28 mouse cellular contexts compared by ENCODE assay signal in the genomic region with DNA sequence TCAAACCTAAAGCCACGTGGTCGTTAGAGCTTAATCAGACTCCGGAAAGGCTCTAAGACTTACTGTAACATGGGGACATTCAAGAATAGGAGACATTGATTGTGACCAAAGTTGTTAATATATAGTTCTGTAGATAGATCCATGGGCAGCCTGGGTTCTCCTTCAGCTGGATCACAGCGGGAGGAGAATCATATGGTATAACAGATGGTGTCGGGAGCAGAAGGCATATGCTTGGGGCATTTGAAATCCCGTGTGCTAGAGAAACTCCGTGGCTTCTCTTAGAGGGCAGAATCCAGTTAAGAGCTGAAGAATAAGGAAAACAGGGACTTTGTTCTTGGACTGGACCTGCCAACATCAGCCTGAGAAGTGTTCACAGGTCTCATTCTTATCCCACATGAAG.
DNase-seq lines count a peak whose midpoint lies in the region; ATAC-seq and TF ChIP-seq lines count a peak whose summit lies in the region.
"Had no signal": no experiment of that assay in that cellular context is flagged by ENCODE, and none has a peak within 500 bp of the region (broad histone marks: within the 10 kb centered on the region; RNA-seq: fewer than 3 reads in every experiment).

No protein-coding gene starts in this region.

- H3K4me1 ChIP-seq in cortical plate, adult 2 months (ENCODE audit: control insufficient read depth, insufficient read depth, low read length), result peaks cover 10% of the 10 kb centered on the region
- H3K4me1 ChIP-seq in midbrain, embryonic 13.5 days (replicated peaks), result peaks cover 37% of the 10 kb centered on the region
- H3K4me1 ChIP-seq: embryonic facial prominence, embryonic 10.5 days; embryonic facial prominence, embryonic 15.5 days; limb, embryonic 12.5 days had no signal

- no peaks in the 10 kb centered on the region for H3K36me3 ChIP-seq in midbrain, embryonic 13.5 days
- H3K36me3 ChIP-seq: embryonic facial prominence, embryonic 10.5 days; embryonic facial prominence, embryonic 15.5 days; forebrain, embryonic 12.5 days; G1E; limb, embryonic 12.5 days; stomach, embryonic 15.5 days had no signal

- H3K9me3 ChIP-seq in midbrain, embryonic 13.5 days, result no peaks in the 10 kb centered on the region
- H3K9me3 ChIP-seq: embryonic facial prominence, embryonic 10.5 days; embryonic facial prominence, embryonic 15.5 days; forebrain, embryonic 12.5 days; limb, embryonic 12.5 days; stomach, embryonic 15.5 days had no signal

- H3K9ac ChIP-seq in midbrain, embryonic 13.5 days (replicated peaks), result no peak overlapping the region
- H3K9ac ChIP-seq: embryonic facial prominence, embryonic 15.5 days; forebrain, embryonic 12.5 days; hindbrain, embryonic 14.5 days; limb, embryonic 12.5 days; liver, postnatal 0 days; stomach, embryonic 15.5 days had no signal

- TF ChIP-seq CTCF in layer of hippocampus, adult 2 months (conservative IDR thresholded peaks at IDR 0.05), result no peak
- no peak for TF ChIP-seq CTCF in cortical plate, adult 2 months (IDR thresholded peaks at IDR 0.05; ENCODE audit: extremely low read depth, insufficient read depth, low read length)

- DNase-seq in cerebellum, adult 11-12 months, result peak; percentile 60
- DNase-seq in cerebellum, adult 11 months, result no peak
- DNase-seq in layer of hippocampus, adult 2 months (ENCODE audit: low spot score in 2 of 2), result no peak
- no peak for DNase-seq in layer of hippocampus, postnatal 10 days (ENCODE audit: low spot score in 2 of 2)
- peak; percentile 75 for DNase-seq in cerebellum, adult 9-10 months
- no peak for DNase-seq in urinary bladder, postnatal 14 days (ENCODE audit: low spot score)
- DNase-seq: adrenal gland, adult 8-10 months; gastrocnemius, adult 2 months; gastrocnemius, postnatal 36 days; heart, adult 18-20 months; heart, postnatal 36 days; kidney, postnatal 14 days; liver, postnatal 0 days; lung, postnatal 36 days; right cerebral cortex, postnatal 25 days had no signal

- H3K4me3 ChIP-seq in layer of hippocampus, adult 2 months, result no peak overlapping the region
- H3K4me3 ChIP-seq in cortical plate, adult 2 months (ENCODE audit: insufficient read depth, low read length), result no peak overlapping the region
- no peak overlapping the region for H3K4me3 ChIP-seq in midbrain, embryonic 13.5 days (replicated peaks)
- H3K4me3 ChIP-seq: embryonic facial prominence, embryonic 10.5 days; embryonic facial prominence, embryonic 15.5 days; forebrain, embryonic 12.5 days; gastrocnemius, adult 2 months; left cerebral cortex, adult 2 months; limb, embryonic 12.5 days; stomach, embryonic 15.5 days had no signal

- H3K27ac ChIP-seq in layer of hippocampus, adult 2 months, result peak overlapping the region; percentile 49; the same call in 1 of the 2 replicates
- peak overlapping the region; percentile 23; the same call in 1 of the 2 replicates for H3K27ac ChIP-seq in cortical plate, adult 2 months (ENCODE audit: insufficient read depth, low read length)
- no peak overlapping the region for H3K27ac ChIP-seq in midbrain, embryonic 13.5 days
- H3K27ac ChIP-seq: embryonic facial prominence, embryonic 10.5 days; embryonic facial prominence, embryonic 15.5 days; forebrain, embryonic 12.5 days; gastrocnemius, adult 2 months; hindbrain, embryonic 14.5 days; left cerebral cortex, adult 2 months; limb, embryonic 12.5 days; stomach, embryonic 15.5 days had no signal

- H3K4me2 ChIP-seq in midbrain, embryonic 13.5 days (replicated peaks), result no peak overlapping the region
- H3K4me2 ChIP-seq: embryonic facial prominence, embryonic 15.5 days; forebrain, embryonic 12.5 days; heart, embryonic 11.5 days; hindbrain, embryonic 14.5 days; limb, embryonic 12.5 days; liver, embryonic 11.5 days; midbrain, embryonic 11.5 days; stomach, embryonic 15.5 days had no signal

- ATAC-seq in midbrain, embryonic 13.5 days, result no peak
- ATAC-seq: liver, postnatal 0 days had no signal

- WGBS in midbrain, embryonic 13.5 days, result 85% methylated on average over 7 of the region's 7 CpGs

- no peaks in the 10 kb centered on the region; the same call in 1 of the 2 replicates for H3K27me3 ChIP-seq in midbrain, embryonic 13.5 days
- H3K27me3 ChIP-seq: embryonic facial prominence, embryonic 15.5 days; forebrain, embryonic 12.5 days; limb, embryonic 12.5 days; stomach, embryonic 15.5 days had no signal

- no peak for TF ChIP-seq POLR2A in cortical plate, adult 2 months (IDR thresholded peaks at IDR 0.05; ENCODE audit: extremely low read depth, insufficient read depth, low read length)

Comparison
In these comparisons a context has a peak if more than half of its experiments do, and no peak if none do; other contexts are left out.
1. DNase-seq: peak in cerebellum, adult 11-12 months (single experiment) and cerebellum, adult 9-10 months (single experiment); none in cerebellum, adult 11 months (single experiment), layer of hippocampus, adult 2 months (0 of 2), layer of hippocampus, postnatal 10 days (0 of 2) and urinary bladder, postnatal 14 days (single experiment).